Mouse (Mus musculus) embryonic facial prominence, embryonic 12.5 days (tissue): ENCODE results near the gene Lgi4. TPM values are rescaled to one million over a fixed set of nuclear protein-coding genes. Genes with fewer than 3 reads are reported as not detected.

Experiments used
- ATAC-seq: fragments of 200-750 bp; cut with Nextera tagmentation; 2 replicates; pipeline ENCODE4 v1.8.0; 2017; ENCODE audit not compliant: insufficient number of reproducible peaks, insufficient read depth, low FRiP score, low TSS enrichment
- H3K27ac ChIP-seq: fragments of 300-500 bp; sonication (generic); 2 replicates; pipeline ENCODE4 v1.5.1; 2016; ENCODE audit warnings: mild to moderate bottlenecking
- H3K27me3 ChIP-seq: fragments of 300-500 bp; sonication (generic); 2 replicates; pipeline ENCODE4 v1.6.1; 2016; ENCODE audit warnings: mild to moderate bottlenecking, moderate library complexity
- H3K36me3 ChIP-seq: fragments of 300-500 bp; sonication (generic); 2 replicates; pipeline ENCODE4 v1.6.1; 2016; ENCODE audit warnings: mild to moderate bottlenecking
- H3K4me1 ChIP-seq: fragments of 300-500 bp; sonication (generic); 2 replicates; pipeline ENCODE4 v1.6.1; 2016
- H3K4me2 ChIP-seq: fragments of 300-500 bp; sonication (generic); replicated peaks from 2 replicates; pipeline ENCODE4 v1.6.1; 2016; ENCODE audit warnings: mild to moderate bottlenecking, moderate library complexity
- H3K4me3 ChIP-seq: fragments of 300-500 bp; sonication (generic); 2 replicates; pipeline ENCODE4 v1.5.1; 2016; ENCODE audit warnings: mild to moderate bottlenecking
- H3K9ac ChIP-seq: fragments of 300-500 bp; sonication (generic); 2 replicates; pipeline ENCODE4 v1.6.1; 2016; ENCODE audit warnings: mild to moderate bottlenecking, moderate library complexity
- H3K9me3 ChIP-seq: fragments of 300-500 bp; sonication (generic); 2 replicates; pipeline ENCODE4 v1.6.1; 2016; ENCODE audit warnings: mild to moderate bottlenecking, moderate library complexity
- WGBS: fragments of 180-500 bp; shearing (Covaris S2); methylation state at CpG from one replicate; pipeline ENCODE4 v1.1.7; 2016; 5-methylcytosine and 5-hydroxymethylcytosine counted together
- polyA plus RNA-seq: library from polyadenylated mRNA; unstranded; fragments of >200 nt; fragmentation: Nextera tagmentation; extraction: Ambion mirVana; gene quantifications from 2 replicates; pipeline ENCODE4 v1.2.1, GENCODE M21; 2016

Gene Lgi4
- polyA plus RNA-seq, 1 experiment from 2014 or later = 1.5 TPM

GRCm38 (mm10) chr7:31063074-31063560 lies 4.0 kb downstream of the Lgi4 start:
- no peaks in the 10 kb centered on the region for H3K36me3 ChIP-seq
- H3K9ac ChIP-seq = no peak overlapping the region
- ATAC-seq = no peak
- 88% methylated on average over 12 of the region's 12 CpGs for WGBS
- no peak overlapping the region for H3K4me2 ChIP-seq
- no peaks in the 10 kb centered on the region for H3K27me3 ChIP-seq
- H3K4me3 ChIP-seq = no peak overlapping the region
- no peak overlapping the region for H3K27ac ChIP-seq
- H3K4me1 ChIP-seq = 0 out of 2 replicates have a peak, but pooled peaks cover 3% of the 10 kb centered on the region
- no peaks in the 10 kb centered on the region for H3K9me3 ChIP-seq

- H3K27me3 ChIP-seq = no peaks in the 10 kb centered on the region
- H3K4me2 ChIP-seq = no peak overlapping the region
- no peaks in the 10 kb centered on the region for H3K36me3 ChIP-seq
- ATAC-seq = no peak
- WGBS = 38% methylated on average over 5 of the region's 5 CpGs
- no peak overlapping the region for H3K4me3 ChIP-seq
- H3K9me3 ChIP-seq = no peaks in the 10 kb centered on the region
- H3K4me1 ChIP-seq = 0 out of 2 replicates have a peak, but pooled peaks cover 3% of the 10 kb centered on the region
- 0 out of 2 replicates have a peak overlapping the region, but pooled peaks have one; percentile 25 for H3K27ac ChIP-seq
- H3K9ac ChIP-seq = no peak overlapping the region
Observed at GRCm38 (mm10) chr7:31067836-31068235, 8.7 kb downstream of the Lgi4 start.

GRCm38 (mm10) chr7:31069491-31069890 lies 10.3 kb downstream of the Lgi4 start:
- Histone ChIP-seq H3K4me3 (no peak overlapping the region), H3K27me3 (no peaks in the 10 kb centered on the region), H3K4me2 (no peak overlapping the region), H3K36me3 (no peaks in the 10 kb centered on the region), H3K9me3 (no peaks in the 10 kb centered on the region), H3K27ac (no peak overlapping the region), H3K4me1 (0 out of 2 replicates have a peak, but pooled peaks cover 3% of the 10 kb centered on the region), H3K9ac (no peak overlapping the region)
- ATAC-seq = no peak
- WGBS = 84% methylated on average over 14 of the region's 14 CpGs

- 0 out of 2 replicates have a peak, but pooled peaks cover 3% of the 10 kb centered on the region for H3K4me1 ChIP-seq
- H3K9ac ChIP-seq = no peak overlapping the region
- no peak for ATAC-seq
- 81% methylated on average over 6 of the region's 6 CpGs for WGBS
- no peak overlapping the region for H3K4me2 ChIP-seq
- no peak overlapping the region for H3K27ac ChIP-seq
- H3K27me3 ChIP-seq = no peaks in the 10 kb centered on the region
- H3K4me3 ChIP-seq = no peak overlapping the region
- H3K9me3 ChIP-seq = no peaks in the 10 kb centered on the region
- H3K36me3 ChIP-seq = no peaks in the 10 kb centered on the region
Observed at GRCm38 (mm10) chr7:31070324-31070723, 11.2 kb downstream of the Lgi4 start.

GRCm38 (mm10) chr7:31072326-31072725 lies 13.2 kb downstream of the Lgi4 start:
- Histone ChIP-seq H3K9ac (no peak overlapping the region), H3K36me3 (no peaks in the 10 kb centered on the region), H3K27ac (no peak overlapping the region), H3K4me3 (no peak overlapping the region), H3K4me2 (no peak overlapping the region), H3K4me1 (peaks cover 12% of the 10 kb centered on the region), H3K9me3 (no peaks in the 10 kb centered on the region), H3K27me3 (no peaks in the 10 kb centered on the region)
- no peak for ATAC-seq
- WGBS = 51% methylated on average over 9 of the region's 9 CpGs

GRCm38 (mm10) chr7:31073546-31073945 lies 14.4 kb downstream of the Lgi4 start:
- no peaks in the 10 kb centered on the region for H3K27me3 ChIP-seq
- peaks cover 14% of the 10 kb centered on the region for H3K4me1 ChIP-seq
- no peaks in the 10 kb centered on the region for H3K9me3 ChIP-seq
- H3K9ac ChIP-seq = no peak overlapping the region
- H3K36me3 ChIP-seq = no peaks in the 10 kb centered on the region
- no peak overlapping the region for H3K27ac ChIP-seq
- no peak overlapping the region for H3K4me3 ChIP-seq
- ATAC-seq = no peak
- H3K4me2 ChIP-seq = no peak overlapping the region

- Histone ChIP-seq H3K9me3 (no peaks in the 10 kb centered on the region), H3K4me3 (no peak overlapping the region), H3K27ac (no peak overlapping the region), H3K36me3 (no peaks in the 10 kb centered on the region), H3K4me2 (no peak overlapping the region), H3K4me1 (peaks cover 14% of the 10 kb centered on the region), H3K27me3 (no peaks in the 10 kb centered on the region), H3K9ac (no peak overlapping the region)
- WGBS = 77% methylated on average over 7 of the region's 7 CpGs
- no peak for ATAC-seq
Observed at GRCm38 (mm10) chr7:31074061-31074712, 15.0 kb downstream of the Lgi4 start.

GRCm38 (mm10) chr7:31074713-31075069 lies 15.5 kb downstream of the Lgi4 start:
- H3K4me2 ChIP-seq = no peak overlapping the region
- no peak overlapping the region for H3K9ac ChIP-seq
- no peak for ATAC-seq
- no peak overlapping the region for H3K4me3 ChIP-seq
- no peaks in the 10 kb centered on the region for H3K36me3 ChIP-seq
- peaks cover 14% of the 10 kb centered on the region for H3K4me1 ChIP-seq
- no peaks in the 10 kb centered on the region for H3K9me3 ChIP-seq
- H3K27me3 ChIP-seq = no peaks in the 10 kb centered on the region
- H3K27ac ChIP-seq = no peak overlapping the region
- 86% methylated on average over 5 of the region's 5 CpGs for WGBS

- Histone ChIP-seq H3K9me3 (no peaks in the 10 kb centered on the region), H3K9ac (no peak within 1 kb of the TSS), H3K4me2 (0 out of 2 replicates have a peak within 1 kb of the TSS, but pooled peaks have one; percentile 11), H3K27me3 (no peaks in the 10 kb centered on the region), H3K36me3 (no peaks in the 10 kb centered on the region), H3K4me1 (peaks cover 14% of the 10 kb centered on the region), H3K27ac (peak within 1 kb of the TSS; percentile 14; the same call in 1 of the 2 replicates), H3K4me3 (no peak within 1 kb of the TSS)
- 41% methylated on average over 5 of the region's 5 CpGs for WGBS
- ATAC-seq = no peak
Observed at GRCm38 (mm10) chr7:31076492-31076891, 17.4 kb downstream of the Lgi4 start, which contains the start of gene Fxyd3. TSS of gene Fxyd3 (minus strand) at chr7:31076704.

- 0 out of 2 replicates have a peak overlapping the region, but pooled peaks have one; percentile 9 for H3K27ac ChIP-seq
- H3K4me3 ChIP-seq = no peak overlapping the region
- no peak overlapping the region for H3K9ac ChIP-seq
- no peaks in the 10 kb centered on the region for H3K9me3 ChIP-seq
- H3K27me3 ChIP-seq = no peaks in the 10 kb centered on the region
- no peak overlapping the region for H3K4me2 ChIP-seq
- H3K36me3 ChIP-seq = no peaks in the 10 kb centered on the region
- WGBS = 25% methylated on average over 6 of the region's 6 CpGs
- H3K4me1 ChIP-seq = peaks cover 14% of the 10 kb centered on the region
- ATAC-seq = peak; percentile 29; the same call in 1 of the 2 replicates
Observed at GRCm38 (mm10) chr7:31077470-31077869, 18.3 kb downstream of the Lgi4 start.

GRCm38 (mm10) chr7:31077885-31078445 lies 18.8 kb downstream of the Lgi4 start:
- Histone ChIP-seq H3K4me1 (peaks cover 18% of the 10 kb centered on the region), H3K9me3 (no peaks in the 10 kb centered on the region), H3K9ac (no peak overlapping the region), H3K27me3 (no peaks in the 10 kb centered on the region), H3K27ac (peak overlapping the region; percentile 9; the same call in 1 of the 2 replicates), H3K4me3 (no peak overlapping the region), H3K36me3 (no peaks in the 10 kb centered on the region), H3K4me2 (no peak overlapping the region)
- ATAC-seq = no peak
- WGBS = 33% methylated on average over 5 of the region's 5 CpGs

GRCm38 (mm10) chr7:31079670-31080069 lies 20.5 kb downstream of the Lgi4 start:
- no peak overlapping the region for H3K27ac ChIP-seq
- no peak overlapping the region for H3K9ac ChIP-seq
- H3K36me3 ChIP-seq = no peaks in the 10 kb centered on the region
- WGBS = 97% methylated on average over 8 of the region's 8 CpGs
- peaks cover 33% of the 10 kb centered on the region for H3K4me1 ChIP-seq
- no peak overlapping the region for H3K4me2 ChIP-seq
- ATAC-seq = no peak
- H3K4me3 ChIP-seq = no peak overlapping the region
- H3K27me3 ChIP-seq = no peaks in the 10 kb centered on the region
- H3K9me3 ChIP-seq = no peaks in the 10 kb centered on the region
